Mouse (Mus musculus) common myeloid progenitor, adult 5-6 weeks (primary cell): ENCODE measurements at regions not wholly inside any gene's neighbourhood (a gene's known extent, or its start where the extent isn't known, plus 50 kb on each side); places are given as distances from the start of the nearest gene placed in this dataset.

ENCODE experiments used
- ATAC-seq: replicated peaks from 2 replicates; pipeline ENCODE4 v1.8.0; 2016; ENCODE audit warnings: low read depth, mild to moderate bottlenecking, moderate TSS enrichment, inconsistent platforms; ENCODE audit not compliant: poor library complexity, severe bottlenecking

DNA sequence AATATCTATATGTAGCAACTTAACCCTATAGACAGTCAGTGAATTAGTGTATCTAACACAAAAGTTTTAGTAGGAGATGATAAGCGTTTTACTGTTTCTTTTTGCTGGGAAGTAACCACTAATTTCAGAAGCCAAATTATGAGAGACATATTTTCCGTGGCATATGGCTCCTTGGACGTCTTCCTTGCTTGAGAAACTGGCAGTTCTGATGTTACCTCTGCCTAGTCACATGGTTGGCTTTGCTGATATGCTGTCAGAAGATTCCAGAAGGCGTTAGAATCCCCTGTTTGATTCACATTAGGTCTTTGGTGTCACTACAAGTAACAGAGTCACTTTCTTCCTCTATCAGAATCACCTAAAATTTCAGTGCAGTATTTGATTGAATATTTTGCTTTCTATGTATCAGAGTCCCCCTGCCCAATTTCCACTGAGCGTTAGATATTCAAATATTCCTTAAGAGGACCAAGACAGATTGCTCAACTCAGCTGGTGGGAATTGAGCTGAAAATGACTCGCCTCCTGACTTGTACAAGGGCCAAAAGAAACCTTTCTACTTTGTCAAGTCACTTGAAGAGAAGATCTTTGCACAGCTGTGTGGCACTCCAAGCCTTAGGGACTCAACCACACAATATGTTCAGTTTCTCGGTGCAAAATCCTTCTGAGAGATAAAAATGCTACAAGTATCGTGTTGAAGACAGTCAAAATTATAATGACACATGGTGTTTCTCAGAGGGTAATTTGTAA lies 178.2 kb upstream of the Syt1 start:
- ATAC-seq = no peak

DNA sequence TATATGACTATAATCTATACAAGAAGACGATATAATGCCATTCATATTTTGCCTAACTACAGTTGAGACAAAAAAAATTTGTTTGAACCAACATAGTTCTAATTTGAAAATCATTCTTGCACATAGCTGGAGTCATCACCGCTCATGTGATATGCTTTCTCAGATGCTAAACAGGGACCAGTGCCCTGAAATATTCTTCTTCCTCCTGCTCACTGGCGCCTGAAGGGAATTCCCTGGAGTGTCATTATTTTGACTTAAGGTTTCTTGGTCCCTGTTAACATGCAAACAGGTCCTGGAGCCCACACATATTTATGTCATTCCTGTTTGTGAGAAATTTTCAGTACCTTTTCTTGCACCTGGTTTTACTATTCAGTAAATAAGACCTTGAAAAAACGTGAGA lies 177.5 kb upstream of the Syt1 start:
- no peak for ATAC-seq

DNA sequence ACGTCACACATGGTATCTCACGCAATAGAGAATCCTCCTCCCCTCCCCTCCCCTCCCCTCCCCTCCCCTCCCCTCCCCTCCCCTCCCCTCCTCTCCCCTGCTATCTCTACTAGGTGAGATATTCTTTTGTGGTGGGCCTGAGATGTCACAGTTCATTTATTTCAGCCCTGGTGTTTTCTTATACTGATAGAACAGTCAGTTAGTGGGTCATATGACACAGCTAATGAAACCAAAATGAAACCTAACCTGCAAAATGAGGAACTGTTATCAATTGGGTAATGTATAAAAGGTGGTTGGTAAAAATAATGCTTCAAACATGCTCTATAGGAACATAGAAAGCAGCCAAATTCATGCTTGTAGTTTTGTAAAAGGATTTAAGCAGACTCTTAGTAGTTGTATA lies 174.5 kb upstream of the Syt1 start:
- no peak for ATAC-seq

DNA sequence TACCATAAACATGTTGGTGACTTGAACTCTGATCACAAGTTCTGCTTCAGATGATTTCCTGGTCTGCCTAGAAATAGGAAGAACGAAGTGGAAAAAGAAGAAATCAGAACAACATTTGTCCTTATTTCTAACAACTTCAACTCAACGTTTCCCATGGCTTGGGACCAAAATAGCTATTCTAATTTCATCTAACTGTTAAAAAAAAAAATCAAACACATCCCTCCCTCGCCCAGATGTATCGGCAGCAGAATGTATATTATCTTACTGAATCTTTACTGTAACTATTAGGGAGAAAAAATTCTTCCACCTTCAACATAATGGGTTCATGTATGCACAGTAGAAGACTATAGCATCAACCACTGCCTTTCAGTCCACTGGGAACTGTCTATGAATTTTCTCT lies 169.7 kb upstream of the Syt1 start:
- ATAC-seq = no peak

DNA sequence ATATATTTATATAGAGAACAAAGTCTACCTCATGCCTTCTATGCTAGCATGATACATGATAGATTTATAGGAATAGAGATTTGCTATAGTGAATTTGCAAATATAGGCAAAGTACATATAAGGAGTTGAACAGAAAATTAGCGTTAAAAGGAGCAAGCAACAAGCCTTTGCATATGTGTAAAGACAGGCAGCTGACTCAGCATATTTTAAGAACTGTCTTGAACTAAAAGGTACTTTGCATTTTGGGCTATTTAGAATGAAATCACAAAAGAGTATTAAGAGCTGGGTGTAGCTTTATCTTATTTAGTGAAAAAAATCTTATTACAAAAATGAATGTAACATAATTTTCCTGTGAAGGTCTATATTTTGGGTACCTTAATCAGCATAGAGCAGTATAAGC lies 149.9 kb upstream of the Syt1 start:
- ATAC-seq = no peak

DNA sequence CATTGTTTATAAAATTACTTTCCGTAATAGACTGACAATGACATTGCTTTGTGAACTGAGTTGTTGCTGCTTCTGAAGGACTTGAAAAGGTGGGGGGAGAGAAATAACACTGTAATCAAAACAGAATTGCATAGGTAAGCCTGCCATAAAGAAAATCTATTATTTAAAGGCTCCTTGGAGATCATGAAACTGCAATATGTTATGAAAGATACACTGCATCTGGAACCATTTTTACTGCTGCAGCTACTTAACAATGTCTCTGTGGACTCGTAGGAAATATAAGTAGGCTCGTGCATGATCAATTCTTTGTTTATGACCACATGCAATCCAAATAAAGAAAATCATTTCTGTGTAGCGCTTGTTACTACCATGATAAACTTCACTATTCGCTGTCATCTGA lies 145.0 kb upstream of the Syt1 start:
- no peak for ATAC-seq

DNA sequence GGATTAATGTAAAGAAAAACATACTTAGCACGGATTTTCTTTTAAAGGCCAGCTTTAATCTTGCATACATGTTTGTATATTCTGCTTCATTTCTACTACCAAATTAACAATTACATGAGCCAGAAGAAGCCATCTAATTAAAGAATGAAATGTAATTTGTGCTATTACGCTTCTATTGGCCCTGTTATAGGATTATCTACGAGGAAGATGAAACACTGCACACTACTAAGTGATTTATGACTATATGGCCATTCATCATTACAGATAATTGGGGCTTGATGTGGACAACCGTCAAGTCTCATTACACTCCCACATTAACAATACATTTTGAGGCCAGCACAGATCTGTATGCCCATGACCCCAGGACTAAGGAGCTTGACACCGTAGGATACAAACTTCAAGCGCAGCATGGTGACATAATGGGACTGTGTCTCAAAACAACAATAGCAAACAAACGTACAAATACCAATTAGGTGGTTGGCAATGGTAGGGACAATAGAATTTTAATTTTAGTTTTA lies 129.7 kb upstream of the Syt1 start:
- no peak for ATAC-seq

DNA sequence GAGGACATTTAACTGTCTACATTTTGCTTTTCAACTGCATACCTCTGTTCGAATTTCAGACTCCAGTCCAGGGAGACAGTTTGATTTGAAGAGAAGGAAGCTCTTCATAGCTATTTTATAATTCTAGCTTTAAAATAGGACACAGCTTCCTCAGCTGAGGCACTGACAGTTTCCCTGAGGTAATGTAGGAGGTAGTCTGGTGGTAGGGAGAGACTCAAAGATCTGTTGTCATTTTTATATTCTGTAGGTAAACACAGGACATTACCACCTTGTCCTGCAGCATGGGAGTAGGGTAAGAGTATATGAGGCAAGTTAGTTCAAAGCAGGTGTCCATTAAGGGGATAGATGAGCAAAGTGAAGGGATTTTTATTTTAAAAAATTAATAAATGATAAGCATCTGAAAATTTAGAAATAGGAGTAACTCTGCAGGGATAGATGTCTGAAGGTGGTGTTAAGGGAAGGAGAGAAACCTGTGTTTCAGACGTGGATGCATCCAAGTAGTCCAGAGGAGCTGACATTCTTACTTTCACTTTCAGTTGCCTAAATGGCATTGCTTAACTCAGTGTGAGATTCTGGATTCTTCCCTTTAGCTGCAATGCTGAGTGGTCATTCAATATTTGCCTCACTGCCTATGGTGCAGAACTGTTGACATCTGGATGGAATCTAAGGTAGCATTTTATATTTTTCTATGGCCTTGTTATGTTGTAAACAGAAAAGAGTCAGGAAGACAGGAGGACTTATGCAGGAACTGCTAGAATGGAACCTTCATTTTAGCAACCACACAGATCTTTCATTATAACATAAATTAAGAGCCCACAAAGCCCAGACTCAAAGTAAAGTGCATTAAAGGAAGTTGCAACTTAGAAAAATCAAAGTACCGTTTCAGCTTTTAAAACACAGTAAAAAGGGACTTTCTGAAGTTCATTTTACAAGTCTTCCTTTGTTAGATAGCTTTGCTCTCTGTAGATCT lies 126.3 kb upstream of the Syt1 start:
- ATAC-seq = peak; percentile 84

DNA sequence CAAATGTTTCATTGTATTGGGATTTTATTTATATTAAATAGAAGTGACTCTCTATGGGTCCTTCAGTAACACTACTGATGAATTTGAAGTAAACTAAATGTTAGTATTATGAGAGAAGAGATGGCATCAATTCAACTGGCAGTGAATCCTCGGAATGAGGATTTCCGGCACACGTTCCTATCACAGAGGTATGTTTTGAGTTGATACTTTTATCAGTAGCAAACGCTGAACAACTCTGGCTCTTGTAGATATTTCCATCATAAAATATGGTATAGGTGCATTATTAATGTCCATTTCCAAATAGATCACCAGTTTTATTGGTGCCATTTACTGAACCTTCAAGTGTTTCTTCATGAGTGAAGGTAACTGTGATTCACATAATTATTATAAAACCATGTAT lies 123.7 kb upstream of the Syt1 start:
- ATAC-seq = no peak

DNA sequence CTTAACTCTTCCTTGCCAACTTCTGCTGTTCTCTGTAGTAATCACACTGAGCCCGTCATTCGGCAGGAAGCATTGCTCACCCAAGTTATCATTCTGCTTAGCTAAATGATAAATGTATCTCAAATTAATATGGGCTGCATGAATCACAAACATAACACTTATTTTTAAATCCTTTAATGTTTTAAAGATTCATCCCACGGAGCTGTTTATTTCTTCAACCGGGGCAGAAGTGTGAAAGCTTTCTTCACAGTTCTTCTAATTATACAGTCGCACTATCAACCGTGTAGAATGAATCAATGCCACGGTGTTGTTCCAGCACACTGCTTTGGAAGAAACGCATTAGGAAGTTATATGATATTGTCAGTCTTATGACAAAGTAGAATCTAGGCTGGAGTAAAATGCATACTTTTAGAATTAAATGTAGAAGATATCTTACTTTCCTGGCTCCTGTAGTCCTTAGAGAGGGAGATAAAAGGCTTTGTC lies 121.3 kb upstream of the Syt1 start:
- no peak for ATAC-seq

DNA sequence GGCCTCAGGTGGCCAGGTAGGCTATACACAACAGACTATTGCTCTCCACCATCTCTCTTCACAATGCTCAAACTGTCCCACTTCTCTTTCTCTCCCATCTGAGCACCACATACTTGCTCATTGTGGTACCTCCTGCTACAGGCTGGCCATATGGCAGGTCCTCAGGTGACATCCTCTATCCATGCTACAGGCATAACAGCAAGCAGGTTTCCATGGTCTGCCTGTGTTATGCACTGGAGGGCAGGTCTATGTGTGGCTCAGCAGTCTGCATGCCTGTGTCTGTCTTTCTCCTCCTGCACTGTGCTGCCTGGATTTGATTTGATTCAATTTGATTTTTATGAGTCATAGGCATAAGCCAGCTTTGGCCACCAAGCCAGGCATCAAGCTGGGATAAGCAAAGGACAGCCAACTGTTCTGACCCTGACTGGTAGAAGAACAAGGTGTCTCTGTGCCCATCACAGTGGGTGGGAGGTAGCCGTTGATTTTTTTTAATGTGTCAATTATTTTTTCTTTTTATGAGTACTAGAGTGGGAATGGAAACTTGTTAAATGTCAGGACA lies 118.8 kb upstream of the Syt1 start:
- no peak for ATAC-seq

DNA sequence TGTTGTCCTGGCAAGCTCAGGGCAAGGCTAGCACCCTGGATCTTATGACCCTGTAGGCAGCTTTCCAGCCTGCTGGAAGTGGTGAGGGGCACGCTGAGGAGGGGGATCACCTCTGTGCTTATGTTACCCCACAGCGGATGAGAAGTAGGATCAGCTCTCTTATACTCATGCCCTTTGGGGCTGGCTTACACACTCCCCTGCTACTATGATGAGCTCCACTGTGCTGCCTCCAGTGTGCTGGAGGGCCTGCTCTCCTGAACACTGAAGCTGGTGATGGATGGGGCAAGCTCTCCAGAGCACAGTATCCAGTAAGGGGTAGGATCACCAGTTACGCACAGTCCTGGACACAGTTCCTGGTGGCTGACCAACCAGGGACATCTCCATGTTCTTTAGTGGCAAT lies 118.3 kb upstream of the Syt1 start:
- ATAC-seq = no peak

DNA sequence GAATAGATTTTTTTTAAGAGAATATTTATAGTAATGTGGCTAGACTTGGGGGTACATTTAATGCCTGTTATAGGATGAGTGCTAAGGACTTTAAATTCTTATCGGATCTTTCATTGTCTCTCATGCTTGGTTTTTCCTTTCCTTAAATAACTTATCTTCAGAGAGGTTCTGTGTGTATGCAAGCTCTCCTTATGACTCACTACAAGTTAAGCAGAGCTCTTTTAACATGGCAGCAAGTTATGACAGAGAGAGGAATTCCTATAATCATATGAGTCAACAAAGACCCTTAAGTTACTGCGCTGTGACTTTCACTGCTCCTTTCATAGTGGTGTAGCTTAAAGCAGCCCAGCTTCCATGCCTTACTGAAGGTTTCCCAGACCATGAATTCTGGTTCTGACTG lies 115.9 kb upstream of the Syt1 start:
- ATAC-seq = no peak

DNA sequence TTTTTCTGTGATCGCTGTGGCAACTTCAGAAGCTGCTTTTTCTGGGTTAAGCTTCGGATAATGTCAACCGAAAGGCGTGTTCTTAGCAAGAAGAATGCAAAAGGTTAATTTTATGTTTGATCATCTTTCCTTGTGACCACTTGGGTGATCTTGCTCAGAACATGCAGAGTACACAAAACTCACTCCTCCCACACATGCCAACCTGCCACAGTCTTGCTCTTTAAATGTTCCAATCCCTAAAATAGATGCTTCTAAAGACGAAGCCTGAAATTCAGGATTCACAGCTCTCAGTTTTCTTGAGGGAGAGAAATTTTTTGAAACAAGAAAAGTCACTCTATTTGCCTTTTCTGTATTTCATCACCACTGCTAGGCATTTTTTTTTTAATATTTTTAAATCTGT lies 106.4 kb upstream of the Syt1 start:
- ATAC-seq = no peak

DNA sequence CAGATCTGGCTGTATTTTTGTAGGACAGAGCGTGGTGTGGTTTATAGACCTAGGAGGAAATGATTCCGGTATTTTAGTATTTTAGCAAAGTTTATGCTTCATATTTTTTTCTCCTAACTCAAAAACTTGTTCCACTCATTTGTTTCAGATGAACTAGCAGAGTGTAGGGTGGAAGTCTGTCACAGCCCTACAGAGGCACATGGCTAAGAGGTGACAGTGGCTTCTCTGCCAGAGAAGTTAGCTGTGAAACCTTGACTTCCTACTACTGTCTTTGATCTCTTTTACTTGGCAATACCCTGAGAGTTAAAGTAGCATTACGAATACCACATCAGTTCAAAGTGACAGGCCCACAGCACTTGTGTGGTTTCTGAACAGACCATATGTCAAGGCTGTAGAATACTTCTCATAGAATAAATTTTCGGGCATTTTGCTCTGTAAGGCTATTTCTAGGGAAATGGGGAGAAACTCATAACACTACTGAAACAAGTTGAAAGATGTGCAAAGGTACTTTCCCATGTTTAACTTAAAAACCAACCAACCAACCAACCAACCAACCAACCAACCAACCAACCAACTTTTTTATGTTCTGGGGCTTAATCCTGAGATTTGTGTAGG lies 104.3 kb upstream of the Syt1 start:
- no peak for ATAC-seq

DNA sequence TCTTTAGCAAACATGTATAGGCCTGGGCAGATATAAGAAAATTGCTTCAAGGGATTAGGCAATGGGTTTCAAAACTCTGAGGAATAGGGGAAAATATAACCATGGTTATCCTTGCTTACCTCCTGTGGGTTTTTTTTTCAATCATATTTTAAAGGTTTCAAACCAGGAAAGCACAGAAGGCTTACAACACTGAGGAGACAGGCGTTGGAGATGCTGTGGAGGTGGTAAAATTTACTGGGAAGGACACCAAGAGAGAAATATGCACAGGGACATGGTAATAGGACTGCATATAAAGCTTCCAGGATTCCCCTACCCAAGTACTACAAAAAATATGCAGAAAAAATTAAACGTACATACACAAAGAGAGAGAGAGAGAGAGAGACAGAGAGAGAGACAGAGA lies 95.0 kb upstream of the Syt1 start:
- ATAC-seq = no peak

DNA sequence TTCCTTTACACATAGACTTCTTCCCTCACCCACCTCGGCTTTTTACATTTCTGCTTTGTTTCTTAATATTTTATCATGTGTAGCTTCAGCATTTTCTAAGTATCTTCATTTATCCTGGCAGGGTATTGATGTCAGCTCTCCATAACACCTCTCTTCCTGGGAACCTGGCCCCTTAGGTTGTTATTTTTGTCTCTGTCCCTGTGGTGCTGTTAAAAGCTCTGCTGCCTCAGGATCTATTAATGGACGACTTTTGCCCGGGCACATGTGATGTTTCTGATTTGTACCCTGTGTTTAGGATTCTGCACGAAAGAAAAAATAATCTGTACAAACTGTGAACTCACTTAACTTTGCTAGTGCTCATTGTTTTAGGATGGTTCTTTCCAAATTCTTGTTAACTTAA lies 81.4 kb upstream of the Syt1 start:
- no peak for ATAC-seq

DNA sequence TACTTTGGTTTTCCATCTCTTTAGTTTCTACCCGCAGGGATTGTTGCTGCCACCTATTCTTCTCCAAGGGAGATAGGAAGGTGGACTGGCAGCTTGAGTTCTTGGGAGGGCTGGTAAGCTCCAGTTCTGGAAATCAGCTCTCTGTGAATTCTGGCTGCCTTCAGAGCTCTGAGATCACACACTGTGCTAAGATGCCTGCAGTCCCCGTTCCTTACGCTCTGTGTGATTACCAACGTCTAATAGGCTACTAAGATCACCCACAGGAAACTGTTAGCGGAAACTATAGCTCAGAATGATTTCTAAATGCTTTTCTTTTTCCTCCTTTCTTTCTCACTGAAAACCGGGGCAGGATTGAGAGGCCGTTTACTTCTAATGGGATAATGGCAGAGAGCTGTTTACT lies 69.0 kb upstream of the Syt1 start:
- no peak for ATAC-seq

DNA sequence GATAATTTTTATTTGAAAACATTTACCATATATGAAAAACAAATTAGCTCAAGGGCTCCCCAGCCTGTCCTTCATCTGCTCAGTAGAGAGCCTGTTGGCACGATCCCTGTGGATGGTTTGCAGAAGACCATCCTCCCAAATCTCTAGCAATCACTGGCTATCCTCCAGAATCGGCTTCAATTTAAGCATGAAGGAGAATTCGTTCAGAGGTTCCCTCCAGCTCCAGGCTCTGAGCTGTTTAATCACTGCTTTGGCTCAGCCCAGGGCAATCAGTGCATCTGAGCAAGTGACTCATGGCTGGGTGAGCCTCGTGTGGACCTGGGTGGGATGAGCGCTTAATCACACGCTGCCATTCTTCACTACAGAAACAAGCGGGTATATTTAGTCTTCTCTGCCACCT lies 63.4 kb upstream of the Syt1 start:
- ATAC-seq = no peak
